Mouse (Mus musculus): Measurements from ENCODE around the gene Irf2bp1.

Gene Irf2bp1

DNA sequence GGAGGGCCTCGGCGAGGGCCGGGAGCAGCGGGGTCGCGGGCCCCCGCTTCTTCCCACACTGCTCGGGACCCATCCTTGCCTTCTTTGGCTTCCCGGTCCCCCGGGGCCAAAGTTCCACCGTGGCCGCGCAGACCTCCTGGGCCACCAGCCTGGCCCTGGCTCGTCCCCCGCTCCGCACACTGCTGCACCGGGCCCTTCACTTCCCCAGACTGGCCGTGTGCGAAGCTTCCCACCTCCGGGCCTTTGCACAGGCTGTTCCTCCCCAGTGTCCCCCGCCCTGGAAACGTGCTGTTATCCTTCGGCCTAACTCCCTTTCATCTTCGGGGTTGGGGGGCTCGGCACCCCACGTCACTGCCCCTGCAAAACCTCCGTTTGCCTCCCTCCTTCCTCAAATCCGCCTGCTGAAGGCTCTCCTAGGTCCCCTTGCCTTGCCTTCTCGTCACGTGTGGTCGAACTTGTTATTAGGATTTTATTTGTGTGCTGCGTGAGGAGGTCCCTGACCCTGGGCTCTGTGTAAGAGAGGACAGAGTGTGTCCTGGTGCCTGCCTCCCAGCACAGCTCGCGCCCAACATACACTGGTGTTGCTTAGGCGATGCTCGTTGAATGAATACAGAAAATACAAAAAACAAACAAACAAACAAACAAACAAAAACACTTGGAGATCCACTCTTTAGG, 20.9 kb downstream of the Irf2bp1 start:
- DNase-seq (ENCODE audit: low spot score in 2 of 2), result peak in 1 of 2 experiments; percentile 26

DNA sequence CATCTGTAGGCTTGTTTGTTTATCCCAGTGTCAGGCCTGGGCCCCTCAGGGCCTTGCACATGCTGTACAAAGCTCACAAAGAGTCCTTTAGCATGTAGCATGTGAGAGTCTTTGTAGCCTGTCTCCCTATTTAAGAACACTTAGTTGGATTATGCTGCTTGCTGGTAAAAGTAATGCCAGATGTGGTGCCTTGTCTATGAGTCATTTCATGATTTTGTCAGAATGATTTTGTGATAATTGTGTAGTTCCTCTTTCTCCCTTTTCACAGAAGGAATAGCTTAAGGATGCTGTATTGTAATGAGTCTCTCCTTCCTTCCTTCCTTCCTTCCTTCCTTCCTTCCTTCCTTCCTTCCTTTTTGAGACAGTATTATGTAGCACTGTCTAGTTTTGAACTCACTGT, 24.2 kb downstream of the Irf2bp1 start:
- no peak for DNase-seq (ENCODE audit: low spot score in 2 of 2)

DNA sequence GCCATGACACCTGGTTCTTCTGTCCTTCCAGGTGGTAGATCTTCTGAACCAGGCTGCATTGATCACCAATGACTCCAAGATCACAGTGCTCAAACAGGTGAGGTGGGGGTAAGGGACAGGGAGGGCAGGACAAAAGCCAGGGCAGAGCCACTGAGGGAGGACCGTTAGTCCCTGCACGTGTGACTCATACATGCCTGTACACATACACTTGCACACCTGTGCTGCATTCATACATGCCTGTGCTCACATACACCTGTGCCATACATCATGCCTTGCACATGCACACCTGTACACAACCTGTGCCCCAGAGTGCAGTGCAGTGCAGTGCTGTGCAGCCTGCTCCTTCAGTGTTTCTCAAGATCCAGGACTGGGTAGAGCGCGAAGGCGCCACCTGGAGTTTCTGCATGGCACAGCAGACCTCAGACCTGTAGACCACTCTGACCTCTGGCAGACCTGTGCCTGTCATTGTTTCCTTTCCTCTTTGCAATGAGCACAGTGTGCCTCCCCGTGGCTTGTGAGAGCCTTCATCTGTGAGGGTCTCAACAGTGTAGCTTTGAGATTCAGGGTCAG, 25.3 kb downstream of the Irf2bp1 start:
- DNase-seq (ENCODE audit: low spot score in 2 of 2), result peak; percentile 32 to 54

DNA sequence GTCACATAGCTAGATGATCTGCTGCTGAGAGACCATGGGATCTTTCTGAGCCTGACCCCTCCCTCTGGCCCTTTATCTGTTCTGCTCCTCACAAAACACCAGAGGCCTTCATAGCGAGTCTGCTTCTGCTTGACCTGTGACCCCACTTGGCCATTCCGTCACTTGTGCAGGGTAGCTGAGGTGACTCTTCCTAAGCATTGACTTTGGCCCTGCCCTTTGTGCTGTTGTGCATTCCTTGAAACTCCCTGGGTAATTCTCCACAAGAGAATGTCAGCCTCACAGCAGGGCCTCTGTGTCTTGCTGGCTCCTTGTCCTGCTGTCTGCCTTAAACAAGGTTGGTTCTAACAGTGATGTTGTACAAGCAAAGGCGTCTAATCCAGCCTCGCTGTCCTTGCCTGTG, 27.8 kb downstream of the Irf2bp1 start:
- no peak for DNase-seq (ENCODE audit: low spot score in 2 of 2)

DNA sequence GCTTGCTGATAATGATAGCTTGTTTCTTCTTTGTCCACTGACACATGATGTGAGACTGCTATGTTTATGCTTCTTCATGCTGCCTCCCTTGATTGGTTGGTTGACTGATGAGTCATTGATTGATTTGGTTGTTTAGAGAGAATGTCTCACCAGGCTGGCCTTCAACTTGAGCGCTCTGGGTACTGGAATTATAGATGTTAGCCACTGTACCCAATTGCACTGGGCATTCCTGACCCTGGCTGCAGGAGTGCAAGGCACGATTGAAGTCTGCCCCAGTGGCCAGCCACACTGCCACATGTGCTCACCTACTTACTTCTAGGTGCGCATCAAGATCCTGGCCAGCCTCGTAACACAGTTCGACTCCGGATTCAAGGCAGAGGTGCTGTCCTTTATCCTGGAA, 40.8 kb downstream of the Irf2bp1 start:
- no peak for DNase-seq (ENCODE audit: low spot score in 2 of 2)

DNA sequence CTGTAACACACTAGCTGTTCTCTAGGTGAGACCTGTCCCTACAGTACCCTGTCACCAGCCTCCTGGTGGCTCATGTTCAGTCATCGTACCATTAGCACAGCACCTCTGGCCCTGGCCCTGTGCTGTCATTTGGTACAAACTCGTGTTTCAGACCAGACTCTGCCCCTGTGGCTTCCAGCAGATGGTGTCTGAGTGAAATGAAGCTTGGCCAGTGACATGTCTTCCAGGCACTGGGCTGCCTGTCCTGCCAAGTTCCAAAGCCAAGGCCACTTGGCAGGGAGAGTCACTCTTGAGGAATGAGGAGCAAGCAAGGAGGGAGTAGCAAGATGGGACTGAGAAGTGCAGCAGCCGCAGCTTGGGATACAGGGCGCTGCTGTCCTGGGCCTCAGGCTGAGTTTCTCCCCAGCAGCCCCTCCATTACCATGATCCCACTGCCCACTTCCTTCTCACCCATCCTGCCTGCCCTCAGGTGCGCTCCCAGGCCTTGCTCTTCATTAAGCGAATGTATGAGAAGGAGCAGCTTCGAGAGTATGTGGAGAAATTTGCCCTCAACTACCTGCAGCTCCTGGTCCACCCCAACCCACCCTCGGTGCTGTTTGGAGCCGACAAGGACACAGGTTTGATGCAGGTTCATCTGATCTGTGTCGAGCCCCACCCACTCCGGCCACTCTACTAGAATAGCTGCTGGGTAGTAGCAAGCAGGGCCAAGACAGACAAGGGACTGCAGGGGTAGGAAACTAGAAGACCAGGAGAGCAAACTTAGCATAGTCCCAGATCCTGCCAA, 42.6 kb downstream of the Irf2bp1 start:
- DNase-seq (ENCODE audit: low spot score in 2 of 2), result no peak

DNA sequence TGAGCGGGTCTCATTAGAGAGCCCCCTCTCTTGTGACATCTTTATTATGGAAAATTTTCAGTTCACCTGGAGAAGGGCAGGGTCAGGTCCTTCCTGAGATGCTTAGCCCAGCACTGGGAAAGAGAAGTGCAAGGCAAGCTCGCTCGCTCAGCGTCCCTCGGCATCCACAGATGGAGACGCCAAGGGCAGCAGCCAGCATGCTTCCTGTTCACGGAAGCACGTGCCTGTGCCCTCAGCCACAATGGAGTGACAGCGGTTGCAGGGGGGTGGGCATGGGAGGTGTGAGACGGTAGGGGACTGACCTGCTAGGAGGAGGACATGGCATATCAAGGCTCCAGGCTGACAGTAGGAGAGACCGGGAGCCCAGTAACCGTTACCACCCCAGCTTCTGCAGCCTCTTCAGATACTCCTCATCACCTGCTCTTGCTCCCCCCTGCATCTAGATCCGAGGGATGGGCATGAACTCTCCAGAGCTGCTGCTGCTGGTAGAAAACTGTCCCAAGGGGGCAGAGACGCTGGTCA, 44.2 kb downstream of the Irf2bp1 start:
- no peak for DNase-seq (ENCODE audit: low spot score in 2 of 2)

DNA sequence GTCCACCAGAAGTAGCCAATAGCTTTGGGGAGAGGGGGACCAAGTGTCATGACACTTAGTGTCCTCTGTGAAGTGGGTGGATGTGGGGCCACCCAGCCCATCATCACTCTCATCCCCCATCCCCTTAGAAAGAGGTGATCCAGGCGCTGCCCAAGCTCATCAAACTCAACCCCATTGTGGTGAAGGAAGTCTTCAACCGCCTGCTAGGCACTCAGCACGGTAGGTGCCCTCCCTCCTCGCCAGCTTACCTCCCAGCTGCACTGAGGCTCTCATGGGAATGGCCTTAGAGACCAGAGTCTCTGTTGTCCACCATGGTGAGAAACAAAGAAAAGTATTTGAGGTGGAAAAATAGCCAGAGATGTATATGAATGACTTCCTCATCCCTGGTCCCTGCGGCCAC, 45.4 kb downstream of the Irf2bp1 start:
- no peak for DNase-seq (ENCODE audit: low spot score in 2 of 2)

DNA sequence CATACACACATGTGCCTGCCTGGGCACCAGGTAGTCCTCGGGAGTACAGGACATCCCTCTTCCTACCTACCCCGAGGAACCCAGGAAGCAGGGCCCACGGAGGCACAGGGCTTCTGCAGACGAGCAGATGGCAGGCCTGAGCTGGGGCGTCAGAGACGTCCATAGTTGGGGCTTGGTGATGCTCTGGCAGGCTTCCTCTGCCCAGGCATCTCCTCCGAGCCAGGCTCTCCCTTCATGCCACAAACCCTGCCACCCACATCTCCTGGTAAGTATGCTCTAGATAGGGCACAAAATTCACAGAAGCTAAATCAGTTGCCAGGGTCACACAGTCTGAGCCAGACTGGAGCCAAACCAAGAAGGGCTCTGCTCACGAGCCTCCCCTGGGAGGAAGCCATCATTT, 46.3 kb downstream of the Irf2bp1 start:
- no peak for DNase-seq (ENCODE audit: low spot score in 2 of 2)

DNA sequence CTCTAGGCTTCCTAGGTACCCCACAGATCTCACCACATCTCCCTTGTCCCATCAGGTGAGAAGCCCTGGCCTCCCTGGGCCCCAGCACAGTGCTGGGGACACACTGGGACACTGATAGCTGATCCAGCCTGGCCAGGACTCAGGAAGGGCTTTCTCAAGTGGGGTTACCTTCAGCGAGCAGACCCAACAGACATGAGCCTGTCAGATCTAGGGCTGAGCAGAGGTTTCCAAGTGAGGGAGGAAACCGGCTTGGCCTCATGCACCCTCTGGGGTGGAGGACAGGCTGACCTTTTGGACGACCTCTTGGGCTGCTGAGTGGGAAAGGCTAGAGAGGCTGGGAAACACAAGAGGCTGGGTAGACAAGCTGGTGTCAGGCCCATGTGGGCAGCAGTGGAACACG, 47.3 kb downstream of the Irf2bp1 start:
- DNase-seq (ENCODE audit: low spot score in 2 of 2), result no peak

DNA sequence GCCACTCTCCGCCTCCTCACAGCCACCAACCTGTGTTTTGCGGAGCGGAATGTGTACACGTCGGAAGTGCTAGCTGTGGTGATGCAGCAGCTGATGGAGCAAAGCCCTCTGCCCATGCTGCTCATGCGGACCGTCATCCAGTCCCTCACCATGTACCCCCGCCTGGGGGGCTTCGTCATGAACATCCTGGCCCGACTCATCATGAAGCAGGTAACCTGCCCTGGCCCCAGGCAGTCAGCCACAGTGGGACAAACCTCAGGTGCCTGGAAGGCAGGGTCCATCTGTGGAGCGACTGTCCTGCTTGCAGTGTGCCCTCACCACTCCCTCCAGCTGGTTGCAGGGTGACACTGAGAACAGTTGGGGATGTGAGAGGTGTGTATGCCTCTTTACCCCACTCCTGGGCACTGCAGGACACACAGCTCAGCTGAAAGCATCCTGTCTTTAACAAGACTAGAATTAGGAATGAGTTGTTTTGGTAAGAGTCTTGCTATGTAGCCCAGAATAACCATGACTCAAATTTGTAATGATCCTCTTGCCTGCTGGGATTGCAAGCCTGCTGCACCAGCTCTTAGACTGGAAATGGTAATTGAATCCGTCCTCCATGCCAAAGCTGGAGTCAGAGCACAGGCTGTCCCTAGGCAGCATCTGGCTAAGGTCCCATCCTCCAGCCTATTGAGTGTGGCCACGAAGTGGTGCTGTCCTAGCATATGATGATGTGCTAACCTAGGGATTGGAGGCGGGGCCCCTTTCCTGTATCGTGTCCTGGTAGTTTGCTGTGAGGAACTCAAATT, 48.7 kb downstream of the Irf2bp1 start:
- no peak for DNase-seq (ENCODE audit: low spot score in 2 of 2)

DNA sequence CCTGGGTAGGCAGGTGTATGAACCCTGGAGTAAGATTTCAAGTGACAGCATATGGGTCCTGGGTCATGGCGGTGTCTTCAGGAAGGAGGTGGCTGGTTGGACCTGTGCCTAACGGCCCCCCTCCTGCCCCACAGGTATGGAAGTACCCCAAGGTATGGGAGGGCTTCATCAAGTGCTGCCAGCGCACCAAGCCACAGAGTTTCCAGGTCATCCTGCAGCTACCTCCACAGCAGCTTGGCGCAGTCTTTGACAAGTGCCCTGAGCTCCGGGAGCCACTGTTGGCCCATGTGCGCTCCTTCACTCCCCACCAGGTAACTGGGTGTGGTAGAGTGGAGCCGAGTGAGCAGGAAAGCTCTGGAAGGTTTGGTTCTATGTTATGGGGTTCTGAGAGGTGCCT, 49.3 kb downstream of the Irf2bp1 start:
- DNase-seq (ENCODE audit: low spot score in 2 of 2), result no peak

DNA sequence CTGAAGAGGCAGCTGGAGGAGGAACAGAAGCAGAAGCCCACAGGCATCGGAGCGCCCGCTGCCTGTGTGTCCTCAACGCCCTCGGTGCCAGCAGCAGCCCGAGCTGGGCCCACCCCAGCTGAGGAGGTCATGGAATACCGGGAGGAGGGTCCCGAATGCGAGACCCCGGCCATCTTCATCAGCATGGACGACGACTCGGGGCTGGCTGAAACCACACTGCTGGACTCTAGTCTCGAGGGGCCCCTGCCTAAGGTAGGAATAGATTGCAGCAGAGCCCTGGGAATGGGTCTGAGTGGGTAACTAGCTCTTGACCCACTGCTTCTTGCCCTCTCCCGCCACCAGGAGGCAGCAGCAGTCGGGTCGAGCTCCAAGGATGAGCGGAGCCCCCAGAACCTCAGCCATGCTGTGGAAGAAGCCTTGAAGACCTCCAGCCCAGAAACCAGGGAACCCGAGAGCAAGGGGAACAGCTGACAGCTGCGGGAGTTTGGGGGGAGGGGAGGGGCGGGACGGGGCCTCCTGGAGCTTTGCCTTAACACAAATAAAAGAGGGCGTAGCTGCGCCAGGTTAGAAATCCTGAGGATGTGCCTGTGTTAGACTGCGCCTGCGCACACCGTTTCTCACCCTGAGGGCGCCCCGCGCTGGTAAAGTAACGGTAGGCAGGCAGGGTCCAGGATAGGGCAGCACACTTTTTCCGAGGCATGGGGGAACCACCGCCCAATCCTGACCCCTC, 50.4 kb downstream of the Irf2bp1 start, which contains the start of gene Rsph6a:
Rsph6a (plus strand) TSS at position 644 of the 730 bp plus-strand sequence.
- DNase-seq (ENCODE audit: low spot score in 2 of 2), result no peak

DNA sequence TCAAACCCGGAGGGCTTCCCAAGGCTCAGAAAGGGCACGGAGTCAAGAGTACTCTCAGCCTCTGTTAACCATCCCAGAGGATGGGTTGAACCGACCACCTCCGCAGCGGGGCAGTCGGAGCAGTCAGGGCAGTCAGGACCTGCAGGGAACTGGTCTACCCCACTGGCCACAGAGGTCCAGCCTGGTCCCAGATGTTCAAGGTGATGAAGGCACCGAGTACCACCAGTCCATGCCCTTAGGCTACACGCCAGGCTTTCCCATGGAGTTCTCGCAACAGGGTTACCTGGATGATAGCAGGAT, 50.9 kb downstream of the Irf2bp1 start:
- no peak for DNase-seq (ENCODE audit: low spot score in 2 of 2)

DNA sequence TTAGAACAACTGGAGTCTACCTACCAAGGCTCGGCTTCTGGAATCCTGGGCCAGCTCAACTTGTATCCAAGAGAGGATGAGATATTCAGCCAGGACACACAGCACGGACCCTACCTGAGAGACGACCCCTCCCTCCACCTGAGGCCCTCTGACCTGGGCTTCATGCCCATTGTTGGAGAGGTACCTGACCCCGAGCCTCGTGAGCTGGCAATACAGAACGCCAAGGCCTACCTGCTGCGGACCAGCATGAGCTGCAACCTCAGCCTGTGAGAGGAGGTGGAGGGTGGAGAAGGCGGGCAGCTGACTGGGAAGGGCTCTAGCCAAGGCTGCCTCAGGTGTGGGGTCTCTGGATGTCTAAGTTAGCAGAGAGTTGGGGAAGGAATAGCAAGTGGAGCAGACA, 51.3 kb downstream of the Irf2bp1 start:
- DNase-seq (ENCODE audit: low spot score in 2 of 2), result no peak

Measured in spleen, postnatal 14 days (tissue).